Mouse (Mus musculus): Measurements from ENCODE around the gene Stfa3. TPM values are rescaled to one million over a fixed set of nuclear protein-coding genes. Genes with fewer than 3 reads are reported as not detected.
A peak's percentile ranks its signal among the peaks of the same experiment; 100 is the strongest.
"Not testable (repeated sequence)": the region's sequence is repeated elsewhere in the genome, so short reads cannot be mapped to it uniquely, and the experiment has no call there.

Gene Stfa3
- polyA plus RNA-seq, 1 experiment from 2014 or later, result 0.52 TPM

- Histone ChIP-seq H3K9me3 (0 out of 2 replicates have a peak, but pooled peaks cover 2% of the 10 kb centered on the region), H3K27me3 (peaks cover 22% of the 10 kb centered on the region), H3K9ac (replicated peaks) (no peak overlapping the region), H3K4me1 (no peaks in the 10 kb centered on the region), H3K36me3 (no peaks in the 10 kb centered on the region), H3K27ac (replicated peaks) (no peak overlapping the region), H3K4me3 (no peak overlapping the region), H3K4me2 (replicated peaks) (no peak overlapping the region)
- 91% methylated on average over 2 of the region's 2 CpGs for WGBS
- no peak for ATAC-seq (ENCODE audit: low FRiP score, low read depth)
Measured at GRCm38 (mm10) chr16:36467936-36468335, 12.7 kb upstream of the Stfa3 start.

GRCm38 (mm10) chr16:36465436-36465835, 10.2 kb upstream of the Stfa3 start:
- 81% methylated on average over 3 of the region's 3 CpGs for WGBS

GRCm38 (mm10) chr16:36464076-36464475, 8.9 kb upstream of the Stfa3 start:
- 89% methylated on average over 4 of the region's 4 CpGs for WGBS
- no peak for ATAC-seq (ENCODE audit: low FRiP score, low read depth)

More at GRCm38 (mm10) chr16:36465436-36465835, 10.2 kb upstream of the Stfa3 start:
- no peak overlapping the region for H3K4me3 ChIP-seq
- H3K27me3 ChIP-seq, result peaks cover 15% of the 10 kb centered on the region
- H3K4me2 ChIP-seq (replicated peaks), result no peak overlapping the region
- 0 out of 2 replicates have a peak, but pooled peaks cover 2% of the 10 kb centered on the region for H3K4me1 ChIP-seq
- H3K27ac ChIP-seq (replicated peaks), result no peak overlapping the region
- 0 out of 2 replicates have a peak, but pooled peaks cover 2% of the 10 kb centered on the region for H3K9me3 ChIP-seq
- no peak overlapping the region for H3K9ac ChIP-seq (replicated peaks)
- ATAC-seq (ENCODE audit: low FRiP score, low read depth), result no peak
- no peaks in the 10 kb centered on the region for H3K36me3 ChIP-seq

GRCm38 (mm10) chr16:36460426-36460825, 5.2 kb upstream of the Stfa3 start:
- peak; percentile 77 for ATAC-seq (ENCODE audit: low FRiP score, low read depth)
- no peak overlapping the region for H3K4me3 ChIP-seq
- WGBS, result 12% methylated on average over 2 of the region's 2 CpGs
- no peaks in the 10 kb centered on the region for H3K36me3 ChIP-seq
- no peak overlapping the region for H3K9ac ChIP-seq (replicated peaks)
- H3K4me1 ChIP-seq, result 0 out of 2 replicates have a peak, but pooled peaks cover 7% of the 10 kb centered on the region
- H3K27ac ChIP-seq (replicated peaks), result no peak overlapping the region
- H3K9me3 ChIP-seq, result no peaks in the 10 kb centered on the region
- no peak overlapping the region for H3K4me2 ChIP-seq (replicated peaks)
- H3K27me3 ChIP-seq, result peaks cover 12% of the 10 kb centered on the region

More at GRCm38 (mm10) chr16:36464076-36464475, 8.9 kb upstream of the Stfa3 start:
- H3K9me3 ChIP-seq, result 0 out of 2 replicates have a peak, but pooled peaks cover 2% of the 10 kb centered on the region
- no peak overlapping the region for H3K9ac ChIP-seq (replicated peaks)
- peaks cover 15% of the 10 kb centered on the region for H3K27me3 ChIP-seq
- H3K4me1 ChIP-seq, result 0 out of 2 replicates have a peak, but pooled peaks cover 7% of the 10 kb centered on the region
- no peaks in the 10 kb centered on the region for H3K36me3 ChIP-seq
- H3K27ac ChIP-seq (replicated peaks), result no peak overlapping the region
- no peak overlapping the region for H3K4me3 ChIP-seq
- no peak overlapping the region for H3K4me2 ChIP-seq (replicated peaks)

GRCm38 (mm10) chr16:36420979-36421378, 34.2 kb downstream of the Stfa3 start:
- not testable (repeated sequence) for H3K4me2 ChIP-seq (replicated peaks); H3K36me3 ChIP-seq; H3K4me3 ChIP-seq; H3K4me1 ChIP-seq; H3K27ac ChIP-seq (replicated peaks); H3K9me3 ChIP-seq; ATAC-seq (ENCODE audit: low FRiP score, low read depth); H3K27me3 ChIP-seq; H3K9ac ChIP-seq (replicated peaks)
- 82% methylated on average over 1 of the region's 1 CpGs for WGBS

- Histone ChIP-seq H3K9ac (replicated peaks) (no peak within 1 kb of the TSS), H3K27ac (replicated peaks) (no peak within 1 kb of the TSS), H3K27me3 (no peaks in the 10 kb centered on the region), H3K4me2 (replicated peaks) (no peak within 1 kb of the TSS), H3K9me3 (no peaks in the 10 kb centered on the region), H3K4me1 (no peaks in the 10 kb centered on the region), H3K4me3 (no peak within 1 kb of the TSS), H3K36me3 (no peaks in the 10 kb centered on the region)
- ATAC-seq (ENCODE audit: low FRiP score, low read depth), result no peak
Measured at GRCm38 (mm10) chr16:36408357-36408756, 46.8 kb downstream of the Stfa3 start, which contains the start of gene Stfa2. TSS of gene Stfa2 (minus strand) at chr16:36408457.

Other genes starting within 250 kb of the Stfa3 start
- gene Gm5416, start 245.0 kb downstream of the Stfa3 start, polyA plus RNA-seq (2016; fragmentation: Nextera tagmentation; extraction: Ambion mirVana), result not detected in 2 replicates
- not detected in 2 replicates for gene 2010005H15Rik, start 233.9 kb downstream of the Stfa3 start, polyA plus RNA-seq (2016; fragmentation: Nextera tagmentation; extraction: Ambion mirVana)
- 1.7 and 3.2 TPM in 2 replicates for gene Stfa1, start 178.4 kb downstream of the Stfa3 start, polyA plus RNA-seq (2016; fragmentation: Nextera tagmentation; extraction: Ambion mirVana)
- gene BC117090, start 121.1 kb downstream of the Stfa3 start, polyA plus RNA-seq (2016; fragmentation: Nextera tagmentation; extraction: Ambion mirVana), result not detected in 2 replicates
- gene BC100530, start 87.6 kb downstream of the Stfa3 start, polyA plus RNA-seq (2016; fragmentation: Nextera tagmentation; extraction: Ambion mirVana), result 2.4 and 3.8 TPM in 2 replicates
- gene Stfa2, start 46.9 kb downstream of the Stfa3 start, polyA plus RNA-seq (2016; fragmentation: Nextera tagmentation; extraction: Ambion mirVana), result 0.76 TPM in 1 of 2 replicates, not detected in the other
- 0.04 TPM in 1 of 2 replicates, not detected in the other for gene Casr, start 106.7 kb upstream of the Stfa3 start, polyA plus RNA-seq (2016; fragmentation: Nextera tagmentation; extraction: Ambion mirVana)
- gene Cd86, start 210.7 kb upstream of the Stfa3 start, polyA plus RNA-seq (2016; fragmentation: Nextera tagmentation; extraction: Ambion mirVana), result 1.2 and 1.7 TPM in 2 replicates
- not detected in 2 replicates for gene Ildr1, start 238.6 kb upstream of the Stfa3 start, polyA plus RNA-seq (2016; fragmentation: Nextera tagmentation; extraction: Ambion mirVana)